Mouse (Mus musculus) kidney, postnatal 0 days (tissue): ENCODE results near the gene Mfsd4b2. TPM values are rescaled to one million over a fixed set of nuclear protein-coding genes. Genes with fewer than 3 reads are reported as not detected.
A peak's percentile ranks its signal among the peaks of the same experiment; 100 is the strongest.

ENCODE experiments used
- ATAC-seq: fragments of 200-750 bp; cut with Nextera tagmentation; replicated peaks from 2 replicates; pipeline ENCODE4 v1.8.0; 2017; ENCODE audit warnings: low read depth, moderate number of reproducible peaks, moderate TSS enrichment, moderate library complexity; ENCODE audit not compliant: low FRiP score
- DNase-seq: peaks from one replicate; pipeline ENCODE4 v3.0.0-alpha.2; 2016; ENCODE audit warnings: low spot score
- H3K27ac ChIP-seq: fragments of 300-500 bp; sonication (generic); 2 replicates; pipeline ENCODE4 v1.5.1; 2014; ENCODE audit warnings: mild to moderate bottlenecking
- H3K27me3 ChIP-seq: fragments of 300-500 bp; sonication (generic); 2 replicates; pipeline ENCODE4 v1.6.1; 2014; ENCODE audit warnings: low read length, mixed read lengths; ENCODE audit not compliant: insufficient read depth
- H3K36me3 ChIP-seq: fragments of 300-500 bp; sonication (generic); 2 replicates; pipeline ENCODE4 v1.6.1; 2014; ENCODE audit warnings: low read length, mixed read lengths; ENCODE audit not compliant: insufficient read depth
- H3K4me1 ChIP-seq: fragments of 300-500 bp; sonication (generic); replicated peaks from 2 replicates; pipeline ENCODE4 v1.6.1; 2014; ENCODE audit warnings: antibody characterized with exemption, low read length, mixed read lengths; ENCODE audit not compliant: insufficient read depth
- H3K4me2 ChIP-seq: fragments of 300-500 bp; sonication (generic); 2 replicates; pipeline ENCODE4 v1.6.1; 2014; ENCODE audit warnings: mild to moderate bottlenecking, low read length, moderate library complexity, mixed read lengths
- H3K4me3 ChIP-seq: fragments of 300-500 bp; sonication (generic); replicated peaks from 2 replicates; pipeline ENCODE4 v1.5.1; 2014; ENCODE audit warnings: low read depth, low read length
- H3K9ac ChIP-seq: fragments of 300-500 bp; sonication (generic); 2 replicates; pipeline ENCODE4 v1.6.1; 2014; ENCODE audit warnings: low read depth, low read length
- H3K9me3 ChIP-seq: fragments of 300-500 bp; sonication (generic); replicated peaks from 2 replicates; pipeline ENCODE4 v1.6.1; 2016; ENCODE audit warnings: low read length, inconsistent platforms, mixed read lengths
- CTCF ChIP-seq: IDR thresholded peaks from 2 replicates; pipeline ENCODE4 v1.5.1; 2016; ENCODE audit warnings: antibody characterized with exemption, low read depth, mild to moderate bottlenecking, moderate library complexity
- WGBS: fragments of 180-500 bp; shearing (Covaris S2); extraction: QIAGEN DNeasy Blood & Tissue Kit; methylation state at CpG from one replicate; pipeline ENCODE4 v1.1.7; 2014; 5-methylcytosine and 5-hydroxymethylcytosine counted together
- polyA plus RNA-seq: library from polyadenylated mRNA; unstranded; fragments of >200 nt; fragmentation: Nextera tagmentation; extraction: Ambion mirVana; gene quantifications from 2 replicates; pipeline ENCODE4 v1.2.1, GENCODE M21; 2015

Gene Mfsd4b2
- polyA plus RNA-seq, 1 experiment from 2014 or later: not detected

DNA sequence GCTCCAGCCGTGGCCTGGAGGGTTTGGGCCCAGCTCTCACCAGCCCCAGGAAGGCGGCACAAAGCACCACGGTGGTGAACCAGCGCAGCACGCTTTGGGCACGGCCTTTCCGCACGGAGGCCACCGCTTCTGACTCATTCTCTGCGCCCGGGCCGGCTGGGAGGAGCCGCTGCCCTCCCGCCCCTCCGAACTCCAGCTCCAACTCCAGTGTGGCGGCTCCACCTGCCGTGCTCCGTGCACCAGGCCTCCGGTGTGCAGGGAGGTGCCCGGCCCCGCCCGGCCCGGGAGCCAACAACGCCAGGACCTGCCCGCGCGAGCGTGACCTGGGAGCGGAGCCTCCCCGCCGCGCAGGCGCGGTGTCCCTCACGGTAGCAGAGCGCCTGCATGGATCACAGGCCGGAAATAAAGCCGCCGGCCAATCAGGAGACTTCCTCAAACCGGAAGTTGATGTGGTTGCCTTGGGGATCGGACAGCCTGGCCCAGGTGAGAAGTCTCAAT is 27.8 kb downstream of the Mfsd4b2 start, which contains the start of gene Mfsd4b4:
Gene Mfsd4b4 (minus strand): TSS at position 365 of the 498 bp plus-strand sequence.
- Histone ChIP-seq H3K4me2 (peak within 1 kb of the TSS; percentile 77), H3K27ac (peak within 1 kb of the TSS; percentile 85), H3K36me3 (no peaks in the 10 kb centered on the region), H3K4me3 (peak within 1 kb of the TSS; percentile 65), H3K4me1 (peaks cover 3% of the 10 kb centered on the region; the same call in 1 of the 2 replicates), H3K9ac (peak within 1 kb of the TSS; percentile 73), H3K27me3 (no peaks in the 10 kb centered on the region), H3K9me3 (no peaks in the 10 kb centered on the region)
- DNase-seq (peak; percentile 95), ATAC-seq (peak; percentile 99)
- peak; percentile 13; the same call in 1 of the 2 replicates for TF ChIP-seq CTCF
- 1% methylated on average over 41 of the region's 41 CpGs for WGBS

DNA sequence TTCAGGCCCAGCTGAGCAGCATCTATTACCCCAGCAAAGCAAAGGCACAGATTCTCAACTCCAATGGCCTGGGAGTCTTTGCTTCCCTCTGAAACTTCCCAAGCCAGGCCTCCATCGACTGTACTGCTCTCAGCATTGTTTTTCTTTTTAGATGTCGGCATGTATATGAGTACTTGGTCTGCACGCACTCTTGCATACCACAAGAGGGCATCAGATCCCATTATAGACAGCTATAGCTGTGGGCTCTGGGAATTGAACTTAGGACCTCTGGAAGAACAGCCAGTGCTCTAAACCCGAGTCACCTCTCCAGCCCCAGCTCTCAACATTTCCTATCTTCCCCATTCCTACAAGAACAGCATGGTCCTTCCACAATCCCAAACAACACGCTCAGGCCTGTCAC is 30.2 kb downstream of the Mfsd4b2 start:
- no peak overlapping the region for H3K9ac ChIP-seq
- DNase-seq (no peak), ATAC-seq (no peak)
- TF ChIP-seq CTCF: peak; percentile 42
- no peak overlapping the region for H3K4me2 ChIP-seq
- H3K27ac ChIP-seq: no peak overlapping the region
- no peaks in the 10 kb centered on the region; the same call in 1 of the 2 replicates for H3K36me3 ChIP-seq
- no peak overlapping the region for H3K4me3 ChIP-seq
- H3K27me3 ChIP-seq: no peaks in the 10 kb centered on the region
- peaks cover 3% of the 10 kb centered on the region; the same call in 1 of the 2 replicates for H3K4me1 ChIP-seq
- WGBS: 84% methylated on average over 5 of the region's 5 CpGs
- no peaks in the 10 kb centered on the region for H3K9me3 ChIP-seq

- no peaks in the 10 kb centered on the region for H3K9me3 ChIP-seq
- no peaks in the 10 kb centered on the region; the same call in 1 of the 2 replicates for H3K36me3 ChIP-seq
- H3K27me3 ChIP-seq: no peaks in the 10 kb centered on the region
- peaks cover 3% of the 10 kb centered on the region; the same call in 1 of the 2 replicates for H3K4me1 ChIP-seq
- ATAC-seq (no peak), DNase-seq (no peak)
- H3K4me2 ChIP-seq: no peak overlapping the region
- H3K27ac ChIP-seq: no peak overlapping the region
- 64% methylated on average over 11 of the region's 11 CpGs for WGBS
- H3K4me3 ChIP-seq: no peak overlapping the region
- no peak for TF ChIP-seq CTCF
- H3K9ac ChIP-seq: no peak overlapping the region
Measured at GRCm38 (mm10) chr10:39893702-39894697, 32.7 kb downstream of the Mfsd4b2 start.

DNA sequence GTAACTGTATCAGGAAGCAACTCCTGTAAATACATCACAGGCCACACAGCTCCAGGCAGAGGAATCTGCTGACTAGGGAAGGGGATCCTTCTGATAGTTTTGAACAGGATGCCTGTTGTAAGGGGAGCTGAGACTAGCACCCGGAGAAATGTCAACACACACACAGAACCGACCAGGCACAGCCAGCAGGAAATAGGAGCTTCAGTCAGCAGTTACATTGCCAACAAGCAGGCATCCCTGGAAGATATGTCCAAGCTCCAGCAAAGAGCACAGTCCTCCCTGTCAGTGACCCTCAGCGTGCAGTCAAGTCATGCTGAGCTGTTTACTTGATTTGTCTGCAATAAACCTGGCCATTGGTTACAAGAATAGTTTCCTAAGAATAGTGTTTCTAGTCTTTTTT is 38.1 kb downstream of the Mfsd4b2 start:
- Histone ChIP-seq H3K27ac (no peak overlapping the region), H3K4me1 (no peaks in the 10 kb centered on the region)

More for the DNA sequence above, 38.1 kb downstream of the Mfsd4b2 start:
- Histone ChIP-seq H3K9ac (no peak overlapping the region), H3K4me2 (no peak overlapping the region), H3K27me3 (no peaks in the 10 kb centered on the region), H3K4me3 (no peak overlapping the region), H3K9me3 (no peaks in the 10 kb centered on the region), H3K36me3 (no peaks in the 10 kb centered on the region; the same call in 1 of the 2 replicates)
- no peak for TF ChIP-seq CTCF
- 40% methylated on average over 3 of the region's 3 CpGs for WGBS
- DNase-seq: no peak
- ATAC-seq: no peak

Other genes with a start within 250 kb of the Mfsd4b2 start
- 12.1 and 14.1 TPM in 2 replicates for gene Rev3l, start 194.8 kb downstream of the Mfsd4b2 start, polyA plus RNA-seq
- 4.6 and 5.3 TPM in 2 replicates for gene Mfsd4b4, start 27.7 kb downstream of the Mfsd4b2 start, polyA plus RNA-seq
- 7.8 and 8.7 TPM in 2 replicates for gene Mfsd4b3, start 33.2 kb upstream of the Mfsd4b2 start, polyA plus RNA-seq
- 11.8 and 13.3 TPM in 2 replicates for gene Mfsd4b5, start 59.7 kb upstream of the Mfsd4b2 start, polyA plus RNA-seq
- gene Mfsd4b1, start 98.3 kb upstream of the Mfsd4b2 start, polyA plus RNA-seq: 34.8 and 37.2 TPM in 2 replicates
- 10.0 and 10.1 TPM in 2 replicates for gene Slc16a10, start 215.3 kb upstream of the Mfsd4b2 start, polyA plus RNA-seq